ENCODE assay signal across 19 mouse cellular contexts in the genomic region with DNA sequence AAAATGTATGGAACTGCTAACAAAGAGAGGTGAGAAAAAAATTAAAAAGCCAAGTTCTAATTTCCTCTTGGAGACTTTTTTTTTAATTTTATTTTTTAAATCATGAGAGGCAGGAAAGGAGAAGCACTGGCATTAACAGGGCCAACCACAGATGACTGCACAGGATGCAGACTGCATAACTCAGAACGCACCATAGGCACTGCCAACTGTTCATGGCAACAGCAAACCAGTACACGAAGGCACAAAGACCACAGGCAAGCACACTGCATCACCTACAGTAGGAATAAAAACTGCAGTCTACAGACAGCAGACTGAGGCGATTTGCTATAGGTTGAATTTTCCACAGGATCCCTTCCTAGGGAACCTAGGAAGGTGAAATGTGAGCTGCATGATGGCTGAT.
A peak's percentile ranks its signal among the peaks of the same experiment; 100 is the strongest.
DNase-seq lines count a peak whose midpoint lies in the region; ATAC-seq lines count a peak whose summit lies in the region.
"Had no signal": no experiment of that assay in that cellular context is flagged by ENCODE, and none has a peak within 500 bp of the region (broad histone marks: within the 10 kb centered on the region; RNA-seq: fewer than 3 reads in every experiment).

No protein-coding gene starts in this region.

- DNase-seq in frontal cortex, postnatal 10 days (ENCODE audit: low spot score in 2 of 2), result no peak
- DNase-seq in brain, adult 2 months (ENCODE audit: low read depth, low spot score), result peak; percentile 60
- peak; percentile 76 for DNase-seq in layer of hippocampus, adult 9-11 months
- DNase-seq in left cerebral cortex, adult 8-10 months (ENCODE audit: low spot score in 2 of 2), result no peak
- no peak for DNase-seq in yolk sac, embryonic 10.5 days (ENCODE audit: low spot score)
- DNase-seq: adrenal gland, adult 8-10 months; cerebellum, adult 9-10 months; gastrocnemius, postnatal 10 days; heart, postnatal 4 days; kidney, postnatal 25 days; liver, embryonic 13.5 days; lung, embryonic 14.5 days; thymus, postnatal 36 days had no signal

- ATAC-seq in frontal cortex, adult (ENCODE audit: low TSS enrichment), result peak; percentile 69
- ATAC-seq in common myeloid progenitor, adult 5-6 weeks (replicated peaks; ENCODE audit: low read depth, poor library complexity, severe bottlenecking), result peak; percentile 81
- ATAC-seq: activated CD4-positive, CD25-positive, alpha-beta regulatory T cell, adult 4 months; hindbrain, postnatal 0 days; intestine, embryonic 16.5 days; midbrain, embryonic 13.5 days had no signal

Comparison
In these comparisons a context has a peak if more than half of its experiments do, and no peak if none do; other contexts are left out.
1. DNase-seq: peak in brain, adult 2 months (single experiment) and layer of hippocampus, adult 9-11 months (single experiment); none in frontal cortex, postnatal 10 days (0 of 2), left cerebral cortex, adult 8-10 months (0 of 2) and yolk sac, embryonic 10.5 days (single experiment).